Mouse (Mus musculus) cerebellum, adult 2 months (tissue): ENCODE measurements around the gene Crabp2.

Experiments used
- CTCF ChIP-seq: fragments of 200-500 bp; IDR thresholded peaks from 2 replicates; pipeline ENCODE4 v1.5.1; 2011; ENCODE audit warnings: low read depth, mild to moderate bottlenecking, control low read depth, low read length, moderate library complexity, borderline replicate concordance; ENCODE audit not compliant: insufficient read depth
- POLR2A ChIP-seq: fragments of 200-500 bp; IDR thresholded peaks from 2 replicates; pipeline ENCODE4 v1.6.1; 2011; ENCODE audit warnings: low read length, control low read depth, borderline replicate concordance; ENCODE audit not compliant: insufficient read depth

DNA sequence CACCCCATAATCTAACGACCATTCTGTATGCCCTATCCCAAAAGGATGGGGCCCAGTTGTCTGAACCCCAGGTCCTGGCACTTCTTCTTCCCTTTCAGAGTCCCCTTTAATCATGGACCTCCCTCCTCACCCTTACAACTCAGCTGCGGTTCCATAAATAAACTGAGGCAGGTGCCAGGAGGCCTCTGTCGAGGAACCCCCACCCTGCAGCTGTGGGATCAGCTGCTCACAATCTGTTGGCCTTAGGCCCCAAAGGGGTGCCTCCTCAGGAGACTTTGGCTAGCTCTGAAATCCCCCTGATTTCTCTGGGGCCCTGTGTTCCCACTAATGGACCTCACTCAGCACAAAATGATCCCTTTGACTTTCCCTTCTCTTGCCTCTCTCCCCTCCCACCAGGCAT, 35.6 kb downstream of the Crabp2 start:
- TF ChIP-seq CTCF (no peak), POLR2A (no peak)
